Mouse (Mus musculus) neural tube, embryonic 12.5 days (tissue): ENCODE results near the gene Sgta. TPM values are rescaled to one million over a fixed set of nuclear protein-coding genes. Genes with fewer than 3 reads are reported as not detected.
"Not testable (repeated sequence)": the region's sequence is repeated elsewhere in the genome, so short reads cannot be mapped to it uniquely, and the experiment has no call there.

ENCODE experiments used
- ATAC-seq: fragments of 200-750 bp; cut with Nextera tagmentation; 2 replicates; pipeline ENCODE4 v1.8.0; 2017; ENCODE audit warnings: low read depth, mild to moderate bottlenecking, moderate TSS enrichment, moderate library complexity; ENCODE audit not compliant: low FRiP score
- H3K27ac ChIP-seq: fragments of 300-500 bp; sonication (generic); 2 replicates; pipeline ENCODE4 v1.5.1; 2016
- H3K27me3 ChIP-seq: fragments of 300-500 bp; sonication (generic); replicated peaks from 2 replicates; pipeline ENCODE4 v1.6.1; 2016; ENCODE audit warnings: mild to moderate bottlenecking
- H3K36me3 ChIP-seq: fragments of 300-500 bp; sonication (generic); 2 replicates; pipeline ENCODE4 v1.6.1; 2016; ENCODE audit warnings: mild to moderate bottlenecking
- H3K4me1 ChIP-seq: fragments of 300-500 bp; sonication (generic); 2 replicates; pipeline ENCODE4 v1.6.1; 2016
- H3K4me2 ChIP-seq: fragments of 300-500 bp; sonication (generic); replicated peaks from 2 replicates; pipeline ENCODE4 v1.6.1; 2016; ENCODE audit warnings: mild to moderate bottlenecking
- H3K4me3 ChIP-seq: fragments of 300-500 bp; sonication (generic); 2 replicates; pipeline ENCODE4 v1.5.1; 2016
- H3K9ac ChIP-seq: fragments of 300-500 bp; sonication (generic); 2 replicates; pipeline ENCODE4 v1.6.1; 2016; ENCODE audit warnings: mild to moderate bottlenecking
- H3K9me3 ChIP-seq: fragments of 300-500 bp; sonication (generic); 2 replicates; pipeline ENCODE4 v1.6.1; 2016; ENCODE audit warnings: mild to moderate bottlenecking
- WGBS: fragments of 180-500 bp; shearing (Covaris S2); methylation state at CpG from one replicate; pipeline ENCODE4 v1.1.7; 2016; 5-methylcytosine and 5-hydroxymethylcytosine counted together
- polyA plus RNA-seq: library from polyadenylated mRNA; unstranded; fragments of >200 nt; fragmentation: Nextera tagmentation; extraction: Ambion mirVana; gene quantifications from 2 replicates; pipeline ENCODE4 v1.2.1, GENCODE M21; 2016

Gene Sgta
- polyA plus RNA-seq, 1 experiment from 2014 or later = 272 TPM

DNA sequence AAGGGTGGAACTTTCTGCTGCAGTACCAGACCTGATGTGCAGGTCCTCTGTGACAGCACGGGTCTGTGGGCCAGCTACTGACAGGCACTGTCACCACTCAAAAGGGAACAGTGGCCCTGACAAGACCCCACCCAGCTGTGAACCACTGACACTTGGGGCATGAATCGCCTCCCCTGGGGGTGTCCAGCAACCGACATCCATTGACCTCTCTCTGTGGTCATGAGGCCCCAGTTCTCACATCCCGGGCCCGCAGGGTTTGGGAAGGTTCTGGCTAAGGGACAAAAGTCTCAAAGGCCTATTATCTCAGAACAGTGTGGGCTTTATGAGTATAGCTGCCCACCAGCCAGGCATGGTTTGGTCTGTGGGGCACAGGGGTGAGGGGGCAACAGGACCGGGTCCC is 4.8 kb downstream of the Sgta start:
- WGBS = 81% methylated on average over 6 of the region's 6 CpGs
- Histone ChIP-seq H3K4me2 (no peak overlapping the region), H3K27me3 (no peaks in the 10 kb centered on the region), H3K9ac (no peak overlapping the region), H3K4me3 (no peak overlapping the region), H3K9me3 (no peaks in the 10 kb centered on the region), H3K36me3 (peaks cover 48% of the 10 kb centered on the region), H3K4me1 (peaks cover 39% of the 10 kb centered on the region), H3K27ac (no peak overlapping the region)
- ATAC-seq = no peak

DNA sequence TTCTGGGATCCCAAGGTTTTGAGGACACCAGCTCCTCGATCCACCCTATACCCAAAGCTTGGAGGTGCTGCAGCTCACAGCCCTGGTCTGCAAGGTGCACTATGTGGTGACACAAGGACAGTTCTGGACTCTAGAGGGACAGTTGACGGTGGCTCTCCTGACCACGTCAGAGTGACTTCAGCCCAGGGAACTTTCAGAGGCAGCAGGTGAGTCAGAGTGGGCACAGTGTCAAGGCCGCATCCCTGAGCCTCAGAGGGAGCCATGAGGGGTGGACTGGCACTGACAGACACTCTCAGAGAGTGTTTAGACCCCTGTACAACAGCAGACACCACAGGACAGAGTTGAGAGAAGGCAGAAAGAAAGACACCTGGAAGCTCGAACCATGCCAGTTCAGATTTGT is 7.4 kb downstream of the Sgta start:
- H3K4me3 ChIP-seq = no peak overlapping the region
- peaks cover 20% of the 10 kb centered on the region for H3K4me1 ChIP-seq
- WGBS = 93% methylated on average over 5 of the region's 5 CpGs
- no peaks in the 10 kb centered on the region for H3K9me3 ChIP-seq
- no peaks in the 10 kb centered on the region for H3K27me3 ChIP-seq
- no peak overlapping the region for H3K9ac ChIP-seq
- no peak for ATAC-seq
- no peak overlapping the region for H3K27ac ChIP-seq
- H3K4me2 ChIP-seq = no peak overlapping the region
- H3K36me3 ChIP-seq = peaks cover 66% of the 10 kb centered on the region

DNA sequence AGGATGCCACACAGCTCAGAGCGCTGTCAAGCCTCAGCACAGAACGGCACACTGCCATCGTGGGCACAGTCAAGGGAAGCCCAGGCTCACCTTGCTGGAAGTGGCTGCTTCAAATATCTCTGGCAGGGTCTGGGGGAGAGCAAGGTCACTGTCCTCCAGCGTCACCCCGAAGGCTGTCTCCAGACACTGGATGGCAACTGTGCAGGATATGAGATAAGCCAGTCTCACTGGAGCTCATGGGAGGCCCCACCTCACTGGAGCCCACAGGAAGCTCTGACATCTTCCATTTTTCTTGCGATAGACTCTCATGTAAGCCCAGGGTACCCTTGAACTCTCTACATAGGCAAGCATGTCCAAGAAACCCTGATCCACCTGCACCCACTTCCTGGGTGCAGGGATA is 8.8 kb downstream of the Sgta start:
- Histone ChIP-seq H3K9me3 (no peaks in the 10 kb centered on the region), H3K27ac (no peak overlapping the region), H3K9ac (no peak overlapping the region), H3K27me3 (no peaks in the 10 kb centered on the region), H3K36me3 (peaks cover 76% of the 10 kb centered on the region), H3K4me2 (no peak overlapping the region), H3K4me3 (no peak overlapping the region), H3K4me1 (peaks cover 6% of the 10 kb centered on the region; the same call in 1 of the 2 replicates)
- WGBS = 97% methylated on average over 6 of the region's 6 CpGs
- ATAC-seq = no peak

DNA sequence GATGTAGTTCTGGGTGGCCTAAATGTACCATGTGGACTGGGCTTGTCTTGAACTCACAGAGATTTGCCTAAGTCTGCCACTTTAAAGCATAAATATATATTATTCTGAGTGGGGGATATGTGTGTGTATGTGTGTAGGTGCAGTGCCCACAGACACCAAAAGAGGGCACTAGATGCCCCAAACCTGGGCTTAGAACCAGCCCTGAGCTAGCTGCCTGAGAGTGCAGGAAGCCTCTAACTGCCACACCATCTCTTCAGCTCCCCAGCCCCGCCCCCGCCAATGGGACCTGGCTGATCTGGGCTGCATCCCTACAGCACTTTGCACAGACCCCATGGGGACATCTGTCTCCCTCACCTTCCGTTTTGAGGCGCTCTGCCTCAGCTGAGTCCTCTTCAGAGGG is 9.3 kb downstream of the Sgta start:
- no peak for ATAC-seq
- no peak overlapping the region for H3K4me2 ChIP-seq
- no peak overlapping the region for H3K4me3 ChIP-seq
- no peaks in the 10 kb centered on the region for H3K9me3 ChIP-seq
- H3K27me3 ChIP-seq = no peaks in the 10 kb centered on the region
- no peak overlapping the region for H3K27ac ChIP-seq
- peaks cover 5% of the 10 kb centered on the region; the same call in 1 of the 2 replicates for H3K4me1 ChIP-seq
- WGBS = 91% methylated on average over 4 of the region's 4 CpGs
- H3K36me3 ChIP-seq = peaks cover 81% of the 10 kb centered on the region
- H3K9ac ChIP-seq = no peak overlapping the region

DNA sequence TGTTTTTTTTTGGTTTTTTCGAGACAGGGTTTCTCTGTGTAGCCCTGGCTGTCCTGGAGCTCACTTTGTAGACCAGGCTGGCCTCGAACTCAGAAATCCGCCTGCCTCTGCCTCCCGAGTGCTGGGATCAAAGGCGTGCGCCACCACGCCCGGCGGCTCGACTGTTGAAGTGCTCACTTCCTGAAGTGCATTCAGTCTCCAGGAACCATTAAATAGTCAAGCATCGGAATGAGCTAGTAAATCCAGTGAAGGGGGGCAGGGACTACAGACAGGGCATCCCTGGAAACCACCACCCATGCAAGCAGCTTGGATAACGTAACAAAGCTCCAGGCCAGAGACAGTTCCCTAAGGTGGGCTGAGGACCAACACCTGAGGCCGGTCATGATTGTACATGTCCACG is 14.7 kb downstream of the Sgta start:
- ATAC-seq, H3K27ac ChIP-seq, H3K9ac ChIP-seq, H3K9me3 ChIP-seq, H3K4me3 ChIP-seq, H3K4me2 ChIP-seq, H3K27me3 ChIP-seq, H3K4me1 ChIP-seq: not testable (repeated sequence)
- H3K36me3 ChIP-seq = peaks cover 79% of the 10 kb centered on the region
- WGBS = 94% methylated on average over 14 of the region's 14 CpGs

DNA sequence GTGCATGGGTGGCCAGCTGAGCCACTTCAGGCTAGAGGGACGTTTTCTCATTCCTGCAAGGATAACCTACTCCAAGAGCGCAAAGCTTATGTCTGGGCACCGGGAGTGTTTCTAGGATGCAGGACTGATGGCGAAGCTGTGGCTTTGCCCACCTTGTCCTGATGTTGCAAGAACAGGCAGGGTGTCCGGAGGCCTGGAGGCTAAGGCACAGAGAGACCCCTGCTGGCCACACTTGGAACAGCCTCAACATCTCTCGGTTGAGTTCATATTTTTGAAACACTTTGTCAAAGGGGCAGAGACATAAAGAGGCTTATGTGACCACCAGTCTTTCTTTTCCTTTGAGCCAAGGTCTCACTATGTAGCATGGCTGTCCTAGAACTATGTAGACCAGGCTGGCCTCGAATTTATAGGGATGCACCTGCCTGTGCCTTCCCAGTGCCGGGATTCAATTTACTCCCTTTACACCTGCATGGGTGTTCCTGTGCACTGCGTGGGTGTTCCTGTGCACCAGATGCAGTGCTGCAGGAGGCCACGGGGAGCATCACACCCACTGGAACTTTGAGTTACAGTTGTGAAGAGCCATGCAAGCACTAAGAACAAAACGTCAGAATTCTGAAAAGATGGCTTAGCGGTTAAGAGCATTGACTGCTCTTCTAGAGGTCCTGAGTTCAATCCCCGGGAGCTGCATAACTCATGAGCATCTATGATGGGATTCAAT is 18.4 kb downstream of the Sgta start:
- Histone ChIP-seq H3K9ac (no peak overlapping the region), H3K27ac (no peak overlapping the region), H3K36me3 (peaks cover 42% of the 10 kb centered on the region), H3K9me3 (no peaks in the 10 kb centered on the region), H3K27me3 (no peaks in the 10 kb centered on the region), H3K4me3 (no peak overlapping the region), H3K4me2 (no peak overlapping the region), H3K4me1 (no peaks in the 10 kb centered on the region)
- 36% methylated on average over 13 of the region's 13 CpGs for WGBS
- ATAC-seq = no peak

DNA sequence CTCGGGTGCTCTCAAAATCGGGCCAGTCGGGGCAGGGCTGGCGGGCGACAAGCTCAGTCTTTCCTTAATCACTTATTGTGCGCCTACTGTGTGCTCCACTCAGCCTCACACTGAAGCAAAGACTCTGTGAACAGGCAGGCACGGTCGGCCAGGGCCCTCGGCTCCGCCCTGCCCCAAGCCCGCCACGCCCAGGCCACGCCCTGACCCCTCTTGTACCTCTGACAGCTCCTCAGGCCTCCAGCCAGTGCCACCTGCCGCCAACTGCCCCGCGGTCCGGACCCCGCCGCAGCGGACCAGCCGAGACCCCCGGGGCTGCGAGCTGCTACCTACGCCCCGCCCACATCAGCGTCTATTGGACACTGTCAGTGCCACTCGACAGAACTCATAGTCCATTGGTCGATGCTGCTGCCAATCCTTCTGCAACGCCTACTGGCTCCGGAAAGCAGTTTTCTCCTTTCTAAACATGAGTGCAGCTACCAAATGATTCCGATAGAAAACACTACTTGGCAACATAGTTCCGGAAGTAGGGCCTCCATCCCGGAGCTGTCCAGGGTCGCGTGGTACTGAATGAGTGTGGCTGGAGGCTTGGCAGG is 22.9 kb downstream of the Sgta start, which contains the start of gene Slc39a3:
Slc39a3 (minus strand) TSS at position 439 of the 593 bp plus-strand sequence.
- peaks cover 21% of the 10 kb centered on the region for H3K36me3 ChIP-seq
- H3K4me3 ChIP-seq = peak within 1 kb of the TSS; percentile 82
- H3K9ac ChIP-seq = peak within 1 kb of the TSS; percentile 73
- WGBS = 1% methylated on average over 35 of the region's 35 CpGs
- peak within 1 kb of the TSS; percentile 71 for H3K4me2 ChIP-seq
- ATAC-seq = peak; percentile 99
- no peak within 1 kb of the TSS for H3K27ac ChIP-seq
- no peaks in the 10 kb centered on the region for H3K27me3 ChIP-seq
- H3K4me1 ChIP-seq = peaks cover 5% of the 10 kb centered on the region; the same call in 1 of the 2 replicates
- no peaks in the 10 kb centered on the region for H3K9me3 ChIP-seq

- Histone ChIP-seq H3K27me3 (no peaks in the 10 kb centered on the region), H3K9ac (no peak overlapping the region), H3K27ac (no peak overlapping the region), H3K4me2 (no peak overlapping the region), H3K4me1 (peaks cover 5% of the 10 kb centered on the region; the same call in 1 of the 2 replicates), H3K4me3 (no peak overlapping the region), H3K9me3 (no peaks in the 10 kb centered on the region), H3K36me3 (peaks cover 29% of the 10 kb centered on the region)
- ATAC-seq = no peak
- WGBS = 76% methylated on average over 7 of the region's 7 CpGs
Measured at GRCm38 (mm10) chr10:81036251-81036650, 23.7 kb downstream of the Sgta start.

DNA sequence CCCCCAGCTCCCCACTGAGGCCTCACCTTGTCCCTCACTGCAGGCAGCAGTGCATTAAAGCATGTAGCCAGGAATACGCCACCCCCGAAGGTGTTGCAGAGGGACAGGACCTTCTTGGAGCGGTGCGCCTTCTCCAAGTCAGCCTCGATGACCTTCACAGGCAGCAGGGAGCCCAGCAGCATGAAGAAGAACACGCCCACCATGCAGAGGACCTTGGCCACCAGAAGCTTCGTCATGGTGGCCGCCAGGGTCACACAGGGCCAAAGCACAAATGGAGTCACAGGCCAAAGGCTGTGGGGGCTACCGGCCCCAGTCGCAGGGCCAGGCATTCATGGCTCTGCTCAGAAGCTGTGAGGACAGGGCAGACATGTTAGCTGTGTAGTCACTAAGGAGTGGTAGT is 26.4 kb downstream of the Sgta start:
- peaks cover 44% of the 10 kb centered on the region for H3K36me3 ChIP-seq
- no peak overlapping the region for H3K4me3 ChIP-seq
- no peak for ATAC-seq
- 83% methylated on average over 10 of the region's 10 CpGs for WGBS
- H3K9ac ChIP-seq = no peak overlapping the region
- H3K4me2 ChIP-seq = no peak overlapping the region
- H3K27me3 ChIP-seq = no peaks in the 10 kb centered on the region
- H3K4me1 ChIP-seq = peaks cover 9% of the 10 kb centered on the region
- no peaks in the 10 kb centered on the region for H3K9me3 ChIP-seq
- no peak overlapping the region for H3K27ac ChIP-seq

- Histone ChIP-seq H3K4me1 (peaks cover 14% of the 10 kb centered on the region), H3K27me3 (peaks cover 18% of the 10 kb centered on the region), H3K4me2 (no peak overlapping the region), H3K36me3 (peaks cover 42% of the 10 kb centered on the region), H3K9me3 (no peaks in the 10 kb centered on the region), H3K4me3 (no peak overlapping the region), H3K27ac (no peak overlapping the region), H3K9ac (no peak overlapping the region)
- 77% methylated on average over 10 of the region's 10 CpGs for WGBS
- ATAC-seq = no peak
Measured at GRCm38 (mm10) chr10:81029031-81029430, 30.9 kb downstream of the Sgta start.

DNA sequence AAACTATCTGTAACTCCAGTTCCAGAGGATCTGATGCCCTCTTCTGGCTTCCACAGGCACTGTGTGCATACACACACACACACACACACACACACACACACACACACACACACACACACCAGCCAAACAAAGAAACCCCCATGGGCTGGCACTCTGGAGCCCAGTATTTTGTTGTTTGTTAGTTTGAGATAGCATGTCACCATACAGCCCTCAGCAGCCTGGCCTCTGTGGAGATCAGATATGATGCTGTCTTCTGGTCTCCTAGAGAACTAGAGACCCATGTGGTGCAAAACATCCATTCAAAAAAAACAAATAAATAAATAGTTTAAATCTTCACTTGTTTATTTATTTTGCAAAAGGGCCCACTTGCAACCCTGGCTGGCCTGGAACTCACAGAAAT is 31.8 kb downstream of the Sgta start:
- Histone ChIP-seq H3K36me3 (peaks cover 34% of the 10 kb centered on the region), H3K9ac (no peak overlapping the region), H3K9me3 (no peaks in the 10 kb centered on the region), H3K4me3 (no peak overlapping the region), H3K27ac (no peak overlapping the region), H3K4me2 (no peak overlapping the region), H3K4me1 (peaks cover 14% of the 10 kb centered on the region), H3K27me3 (peaks cover 25% of the 10 kb centered on the region)
- ATAC-seq = no peak

GRCm38 (mm10) chr10:81027331-81027730 is 32.6 kb downstream of the Sgta start:
- H3K4me3 ChIP-seq = no peak overlapping the region
- no peak overlapping the region for H3K4me2 ChIP-seq
- H3K9me3 ChIP-seq = no peaks in the 10 kb centered on the region
- no peak overlapping the region for H3K9ac ChIP-seq
- peaks cover 30% of the 10 kb centered on the region for H3K27me3 ChIP-seq
- peaks cover 25% of the 10 kb centered on the region for H3K36me3 ChIP-seq
- 69% methylated on average over 4 of the region's 4 CpGs for WGBS
- H3K4me1 ChIP-seq = peaks cover 14% of the 10 kb centered on the region
- no peak overlapping the region for H3K27ac ChIP-seq
- no peak for ATAC-seq

DNA sequence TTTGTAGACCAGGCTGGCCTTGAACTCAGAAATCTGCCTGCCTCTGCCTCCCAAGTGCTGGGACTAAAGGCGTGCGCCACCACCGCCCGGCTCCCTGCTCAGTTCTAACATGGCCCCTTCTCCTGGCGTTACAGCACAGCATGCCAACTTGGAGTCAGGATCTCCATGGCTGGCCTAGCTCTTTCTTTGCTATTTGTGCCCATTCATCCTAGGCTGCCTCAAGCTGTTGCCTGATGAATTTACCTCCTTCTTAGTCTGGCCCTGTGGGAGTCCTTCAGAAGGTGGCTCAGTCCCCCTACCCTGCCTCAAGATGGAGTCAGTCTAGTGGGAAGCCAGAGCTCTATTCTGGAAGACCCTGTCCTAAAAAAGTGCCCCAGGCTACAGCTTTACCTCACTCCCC is 33.1 kb downstream of the Sgta start:
- peaks cover 14% of the 10 kb centered on the region for H3K4me1 ChIP-seq
- 96% methylated on average over 5 of the region's 5 CpGs for WGBS
- peaks cover 35% of the 10 kb centered on the region for H3K27me3 ChIP-seq
- H3K27ac ChIP-seq = no peak overlapping the region
- H3K4me2 ChIP-seq = no peak overlapping the region
- H3K9ac ChIP-seq = no peak overlapping the region
- no peaks in the 10 kb centered on the region for H3K9me3 ChIP-seq
- H3K36me3 ChIP-seq = peaks cover 21% of the 10 kb centered on the region
- no peak for ATAC-seq
- H3K4me3 ChIP-seq = no peak overlapping the region
